Mouse (Mus musculus) limb, embryonic 13.5 days (tissue): ENCODE results near the gene Hist1h3e. TPM values are rescaled to one million over a fixed set of nuclear protein-coding genes. Genes with fewer than 3 reads are reported as not detected.

Experiments used
- ATAC-seq: fragments of 200-750 bp; cut with Nextera tagmentation; 2 replicates; pipeline ENCODE4 v1.8.0; 2017; ENCODE audit warnings: low read depth, moderate number of reproducible peaks, moderate TSS enrichment; ENCODE audit not compliant: low FRiP score
- H3K27ac ChIP-seq: fragments of 300-500 bp; sonication (generic); 2 replicates; pipeline ENCODE4 v1.5.1; 2015; ENCODE audit warnings: inconsistent platforms, mild to moderate bottlenecking, moderate library complexity
- H3K27me3 ChIP-seq: fragments of 300-500 bp; sonication (generic); 2 replicates; pipeline ENCODE4 v1.6.1; 2015; ENCODE audit warnings: mild to moderate bottlenecking, inconsistent platforms
- H3K36me3 ChIP-seq: fragments of 300-500 bp; sonication (generic); 2 replicates; pipeline ENCODE4 v1.6.1; 2015; ENCODE audit warnings: inconsistent platforms, mild to moderate bottlenecking, moderate library complexity
- H3K4me1 ChIP-seq: fragments of 300-500 bp; sonication (generic); 2 replicates; pipeline ENCODE4 v1.6.1; 2015; ENCODE audit warnings: inconsistent platforms
- H3K4me2 ChIP-seq: fragments of 300-500 bp; sonication (generic); replicated peaks from 2 replicates; pipeline ENCODE4 v1.6.1; 2015; ENCODE audit warnings: inconsistent platforms, mild to moderate bottlenecking, moderate library complexity
- H3K4me3 ChIP-seq: fragments of 300-500 bp; sonication (generic); 2 replicates; pipeline ENCODE4 v1.5.1; 2015; ENCODE audit warnings: moderate library complexity, mild to moderate bottlenecking, inconsistent platforms
- H3K9ac ChIP-seq: fragments of 300-500 bp; sonication (generic); 2 replicates; pipeline ENCODE4 v1.6.1; 2015; ENCODE audit warnings: mild to moderate bottlenecking, inconsistent platforms
- H3K9me3 ChIP-seq: fragments of 300-500 bp; sonication (generic); 2 replicates; pipeline ENCODE4 v1.6.1; 2016; ENCODE audit warnings: inconsistent platforms
- WGBS: fragments of 180-500 bp; shearing (Covaris S2); methylation state at CpG from one replicate; pipeline ENCODE4 v1.1.7; 2015; 5-methylcytosine and 5-hydroxymethylcytosine counted together
- microRNA-seq: library from miRNA; unstranded; fragments of <30 nt; microRNA quantifications from one replicate; pipeline ENCODE4, GENCODE M21; 2016
- polyA plus RNA-seq: library from polyadenylated mRNA; unstranded; fragments of >200 nt; fragmentation: Nextera tagmentation; extraction: Ambion mirVana; gene quantifications from 2 replicates; pipeline ENCODE4 v1.2.1, GENCODE M21; 2015

The Hist1h3e gene
- polyA plus RNA-seq, 1 experiment from 2014 or later, result 8.2 TPM

- Histone ChIP-seq H3K4me2 (peak overlapping the region; percentile 68), H3K4me1 (peaks cover 4% of the 10 kb centered on the region; the same call in 1 of the 2 replicates), H3K36me3 (no peaks in the 10 kb centered on the region), H3K4me3 (peak overlapping the region; percentile 53), H3K27ac (peak overlapping the region; percentile 85), H3K9me3 (no peaks in the 10 kb centered on the region), H3K9ac (peak overlapping the region; percentile 66), H3K27me3 (no peaks in the 10 kb centered on the region)
- under 1% methylated on average over 19 of the region's 19 CpGs for WGBS
- ATAC-seq, result peak; percentile 73; the same call in 1 of the 2 replicates
These were observed 45.2 kb downstream of the Hist1h3e start for GRCm38 (mm10) chr13:23516822-23517602.

- Histone ChIP-seq H3K9me3 (no peaks in the 10 kb centered on the region), H3K4me3 (peak overlapping the region; percentile 53), H3K36me3 (no peaks in the 10 kb centered on the region), H3K9ac (peak overlapping the region; percentile 50; the same call in 1 of the 2 replicates), H3K27ac (peak overlapping the region; percentile 33; the same call in 1 of the 2 replicates), H3K4me2 (peak overlapping the region; percentile 65), H3K27me3 (no peaks in the 10 kb centered on the region), H3K4me1 (peaks cover 4% of the 10 kb centered on the region; the same call in 1 of the 2 replicates)
- no peak for ATAC-seq
- WGBS, result 52% methylated on average over 15 of the region's 15 CpGs
These were observed 46.1 kb downstream of the Hist1h3e start for GRCm38 (mm10) chr13:23515826-23516620.

- no peaks in the 10 kb centered on the region for H3K36me3 ChIP-seq
- no peak overlapping the region for H3K9ac ChIP-seq
- H3K27me3 ChIP-seq, result no peaks in the 10 kb centered on the region
- H3K27ac ChIP-seq, result no peak overlapping the region
- H3K4me2 ChIP-seq, result no peak overlapping the region
- H3K4me3 ChIP-seq, result no peak overlapping the region
- WGBS, result 82% methylated on average over 5 of the region's 5 CpGs
- ATAC-seq, result no peak
- H3K4me1 ChIP-seq, result peaks cover 4% of the 10 kb centered on the region; the same call in 1 of the 2 replicates
- no peaks in the 10 kb centered on the region for H3K9me3 ChIP-seq
These were observed 46.9 kb downstream of the Hist1h3e start for GRCm38 (mm10) chr13:23515281-23515680.

GRCm38 (mm10) chr13:23513517-23513916 is 48.7 kb downstream of the Hist1h3e start:
- Histone ChIP-seq H3K36me3 (no peaks in the 10 kb centered on the region), H3K4me2 (no peak overlapping the region), H3K27me3 (no peaks in the 10 kb centered on the region), H3K4me3 (no peak overlapping the region), H3K9ac (no peak overlapping the region), H3K27ac (no peak overlapping the region), H3K9me3 (no peaks in the 10 kb centered on the region), H3K4me1 (peaks cover 4% of the 10 kb centered on the region; the same call in 1 of the 2 replicates)
- ATAC-seq, result no peak
- WGBS, result 89% methylated on average over 1 of the region's 1 CpGs

Small RNA genes within 50 kb of the gene (microRNA-seq; reads per million reads assigned to microRNA genes)
- gene Gm44297 (not detected), gene Gm44359 (not detected), gene Gm44394 (not detected), gene n-TStga1 (1.0 reads per million)

Other genes starting within 250 kb of the Hist1h3e start
- 65.0 and 70.3 TPM in 2 replicates for gene Zfp322a, start 193.2 kb downstream of the Hist1h3e start, polyA plus RNA-seq
- 13.4 and 14.8 TPM in 2 replicates for gene Abt1, start 138.5 kb downstream of the Hist1h3e start, polyA plus RNA-seq
- 0.19 and 0.45 TPM in 2 replicates for gene Btn1a1, start 96.5 kb downstream of the Hist1h3e start, polyA plus RNA-seq
- gene Btn2a2, start 73.5 kb downstream of the Hist1h3e start, polyA plus RNA-seq, result 1.4 and 1.5 TPM in 2 replicates
- gene Hist1h4h, start 31.3 kb downstream of the Hist1h3e start, polyA plus RNA-seq, result 4.1 and 8.4 TPM in 2 replicates
- gene Hist1h2af, start 28.5 kb downstream of the Hist1h3e start, polyA plus RNA-seq, result 9.3 and 10.0 TPM in 2 replicates
- gene Hist1h3g, start 26.9 kb downstream of the Hist1h3e start, polyA plus RNA-seq, result 9.8 and 10.9 TPM in 2 replicates
- 0.74 and 1.0 TPM in 2 replicates for gene Hist1h2bh, start 19.0 kb downstream of the Hist1h3e start, polyA plus RNA-seq
- 1.5 and 1.7 TPM in 2 replicates for gene Hist1h3f, start 18.3 kb downstream of the Hist1h3e start, polyA plus RNA-seq
- 1.0 and 1.9 TPM in 2 replicates for gene Hist1h4f, start 10.7 kb downstream of the Hist1h3e start, polyA plus RNA-seq
- 0.46 and 0.51 TPM in 2 replicates for gene Hist1h1d, start 9.1 kb downstream of the Hist1h3e start, polyA plus RNA-seq
- 110 and 115 TPM in 2 replicates for gene Hist1h2ae, start 8.9 kb upstream of the Hist1h3e start, polyA plus RNA-seq
- gene Hist1h2bg, start 9.0 kb upstream of the Hist1h3e start, polyA plus RNA-seq, result 11.2 and 14.4 TPM in 2 replicates
- 9.1 and 16.5 TPM in 2 replicates for gene Hist1h2bf, start 11.8 kb upstream of the Hist1h3e start, polyA plus RNA-seq
- gene Hist1h2ad, start 12.0 kb upstream of the Hist1h3e start, polyA plus RNA-seq, result 1.0 and 3.0 TPM in 2 replicates
- gene Hist1h3d, start 13.4 kb upstream of the Hist1h3e start, polyA plus RNA-seq, result 7.8 and 8.4 TPM in 2 replicates
- 126 and 130 TPM in 2 replicates for gene Hist1h4d, start 19.2 kb upstream of the Hist1h3e start, polyA plus RNA-seq
- 2.0 and 2.5 TPM in 2 replicates for gene Hist1h2be, start 58.8 kb upstream of the Hist1h3e start, polyA plus RNA-seq
- gene Hist1h1e, start 60.2 kb upstream of the Hist1h3e start, polyA plus RNA-seq, result 19.9 and 21.1 TPM in 2 replicates
- 1.00 and 1.3 TPM in 2 replicates for gene Hist1h2ac, start 121.6 kb upstream of the Hist1h3e start, polyA plus RNA-seq
- 35.3 and 35.7 TPM in 2 replicates for gene Hist1h2bc, start 121.8 kb upstream of the Hist1h3e start, polyA plus RNA-seq
- gene Hist1h1t, start 133.4 kb upstream of the Hist1h3e start, polyA plus RNA-seq, result 0.36 and 0.43 TPM in 2 replicates
- 9.0 and 10.3 TPM in 2 replicates for gene Hist1h4c, start 136.1 kb upstream of the Hist1h3e start, polyA plus RNA-seq
- gene Hfe, start 148.5 kb upstream of the Hist1h3e start, polyA plus RNA-seq, result 5.2 and 5.5 TPM in 2 replicates
- gene Hist1h1c, start 176.4 kb upstream of the Hist1h3e start, polyA plus RNA-seq, result 22.0 and 23.8 TPM in 2 replicates
- gene Hist1h3c, start 183.2 kb upstream of the Hist1h3e start, polyA plus RNA-seq, result 17.7 and 20.6 TPM in 2 replicates
- gene Hist1h2bb, start 184.4 kb upstream of the Hist1h3e start, polyA plus RNA-seq, result 2.2 and 3.1 TPM in 2 replicates
- 47.8 and 56.8 TPM in 2 replicates for gene Hist1h2ab, start 188.8 kb upstream of the Hist1h3e start, polyA plus RNA-seq
- 14.7 and 16.3 TPM in 2 replicates for gene Hist1h3b, start 189.9 kb upstream of the Hist1h3e start, polyA plus RNA-seq
- 7.2 and 13.5 TPM in 2 replicates for gene Hist1h4b, start 194.6 kb upstream of the Hist1h3e start, polyA plus RNA-seq
- gene Hist1h4a, start 198.9 kb upstream of the Hist1h3e start, polyA plus RNA-seq, result 0.65 TPM in 1 of 2 replicates, not detected in the other
- gene Hist1h3a, start 200.0 kb upstream of the Hist1h3e start, polyA plus RNA-seq, result 11.8 and 14.9 TPM in 2 replicates
- 4.3 and 6.0 TPM in 2 replicates for gene Hist1h1a, start 201.3 kb upstream of the Hist1h3e start, polyA plus RNA-seq
- not detected in 2 replicates for gene Trim38, start 207.5 kb upstream of the Hist1h3e start, polyA plus RNA-seq
- not detected in 2 replicates for gene Slc17a2, start 244.6 kb upstream of the Hist1h3e start, polyA plus RNA-seq